Mouse (Mus musculus) liver, embryonic 16.5 days (tissue): ENCODE data around the gene Prkca. TPM values are rescaled to one million over a fixed set of nuclear protein-coding genes. Genes with fewer than 3 reads are reported as not detected.

ENCODE experiments used
- ATAC-seq: fragments of 200-750 bp; cut with Nextera tagmentation; 2 replicates; pipeline ENCODE4 v1.8.0; 2017; ENCODE audit warnings: low read depth, mild to moderate bottlenecking, moderate number of reproducible peaks, moderate library complexity
- H3K27ac ChIP-seq: fragments of 300-500 bp; sonication (generic); 2 replicates; pipeline ENCODE4 v1.5.1; 2014; ENCODE audit warnings: mild to moderate bottlenecking, low read length
- H3K27me3 ChIP-seq: fragments of 300-500 bp; sonication (generic); 2 replicates; pipeline ENCODE4 v1.6.1; 2014; ENCODE audit warnings: low read depth, low read length, mixed read lengths; ENCODE audit not compliant: control insufficient read depth, insufficient read depth
- H3K36me3 ChIP-seq: fragments of 300-500 bp; sonication (generic); 2 replicates; pipeline ENCODE4 v1.6.1; 2014; ENCODE audit warnings: mild to moderate bottlenecking; ENCODE audit not compliant: control insufficient read depth, insufficient read depth
- H3K4me1 ChIP-seq: fragments of 300-500 bp; sonication (generic); 2 replicates; pipeline ENCODE4 v1.6.1; 2014; ENCODE audit warnings: low read depth, low read length, mixed read lengths; ENCODE audit not compliant: control insufficient read depth
- H3K4me2 ChIP-seq: fragments of 300-500 bp; sonication (generic); 2 replicates; pipeline ENCODE4 v1.6.1; 2014; ENCODE audit warnings: low read depth, low read length, mixed read lengths
- H3K4me3 ChIP-seq: fragments of 300-500 bp; sonication (generic); 2 replicates; pipeline ENCODE4 v1.5.1; 2014; ENCODE audit warnings: low read depth, mild to moderate bottlenecking, low read length
- H3K9ac ChIP-seq: fragments of 300-500 bp; sonication (generic); 2 replicates; pipeline ENCODE4 v1.6.1; 2014; ENCODE audit warnings: low read depth, low read length
- H3K9me3 ChIP-seq: fragments of 300-500 bp; sonication (generic); replicated peaks from 2 replicates; pipeline ENCODE4 v1.6.1; 2016; ENCODE audit warnings: low read length; ENCODE audit not compliant: control insufficient read depth
- WGBS: fragments of 180-500 bp; shearing (Covaris S2); extraction: QIAGEN DNeasy Blood & Tissue Kit; methylation state at CpG from one replicate; pipeline ENCODE4 v1.1.7; 2014; ENCODE audit not compliant: insufficient replicate concordance; 5-methylcytosine and 5-hydroxymethylcytosine counted together
- polyA plus RNA-seq: library from polyadenylated mRNA; unstranded; fragments of >200 nt; fragmentation: Nextera tagmentation; extraction: Ambion mirVana; gene quantifications from 2 replicates; pipeline ENCODE4 v1.2.1, GENCODE M21; 2015

The Prkca gene
- polyA plus RNA-seq, 1 experiment from 2014 or later, result 3.4 TPM

- no peaks in the 10 kb centered on the region for H3K36me3 ChIP-seq
- no peaks in the 10 kb centered on the region for H3K27me3 ChIP-seq
- 71% methylated on average over 8 of the region's 8 CpGs for WGBS
- no peak overlapping the region for H3K4me3 ChIP-seq
- H3K9me3 ChIP-seq, result no peaks in the 10 kb centered on the region
- H3K4me2 ChIP-seq, result no peak overlapping the region
- H3K27ac ChIP-seq, result no peak overlapping the region
- no peak for ATAC-seq
- no peak overlapping the region for H3K9ac ChIP-seq
- no peaks in the 10 kb centered on the region for H3K4me1 ChIP-seq
Measured at GRCm38 (mm10) chr11:108155088-108155580, 188.6 kb downstream of the Prkca start.

- H3K9ac ChIP-seq, result no peak overlapping the region
- no peak overlapping the region for H3K4me3 ChIP-seq
Measured at GRCm38 (mm10) chr11:108153997-108154841, 189.5 kb downstream of the Prkca start.

GRCm38 (mm10) chr11:108152591-108152990, 191.1 kb downstream of the Prkca start:
- H3K4me3 ChIP-seq, result no peak overlapping the region
- no peaks in the 10 kb centered on the region for H3K9me3 ChIP-seq
- no peaks in the 10 kb centered on the region for H3K36me3 ChIP-seq
- peaks cover 5% of the 10 kb centered on the region; the same call in 1 of the 2 replicates for H3K4me1 ChIP-seq
- no peak overlapping the region for H3K4me2 ChIP-seq
- no peak overlapping the region for H3K27ac ChIP-seq
- H3K27me3 ChIP-seq, result no peaks in the 10 kb centered on the region
- H3K9ac ChIP-seq, result no peak overlapping the region
- WGBS, result 50% methylated on average over 4 of the region's 4 CpGs
- no peak for ATAC-seq

More at GRCm38 (mm10) chr11:108153997-108154841, 189.5 kb downstream of the Prkca start:
- H3K27ac ChIP-seq, result no peak overlapping the region
- ATAC-seq, result no peak
- no peaks in the 10 kb centered on the region for H3K27me3 ChIP-seq
- 50% methylated on average over 9 of the region's 9 CpGs for WGBS
- H3K4me1 ChIP-seq, result no peaks in the 10 kb centered on the region
- no peak overlapping the region for H3K4me2 ChIP-seq
- no peaks in the 10 kb centered on the region for H3K36me3 ChIP-seq
- no peaks in the 10 kb centered on the region for H3K9me3 ChIP-seq

- H3K9ac ChIP-seq, result no peak overlapping the region
- no peaks in the 10 kb centered on the region for H3K9me3 ChIP-seq
- ATAC-seq, result no peak
- no peak overlapping the region for H3K4me2 ChIP-seq
- no peak overlapping the region for H3K27ac ChIP-seq
- no peaks in the 10 kb centered on the region for H3K27me3 ChIP-seq
- H3K36me3 ChIP-seq, result no peaks in the 10 kb centered on the region
- H3K4me1 ChIP-seq, result peaks cover 8% of the 10 kb centered on the region
- 68% methylated on average over 7 of the region's 7 CpGs for WGBS
- H3K4me3 ChIP-seq, result no peak overlapping the region
Measured at GRCm38 (mm10) chr11:108150410-108150809, 193.3 kb downstream of the Prkca start.

- 7% methylated on average over 9 of the region's 9 CpGs for WGBS
- Histone ChIP-seq H3K4me3 (no peak overlapping the region), H3K4me1 (peaks cover 8% of the 10 kb centered on the region), H3K27me3 (no peaks in the 10 kb centered on the region), H3K9ac (no peak overlapping the region), H3K27ac (no peak overlapping the region), H3K4me2 (no peak overlapping the region), H3K36me3 (no peaks in the 10 kb centered on the region), H3K9me3 (no peaks in the 10 kb centered on the region)
- 0 out of 2 replicates have a peak, but pooled peaks have one; percentile 45 for ATAC-seq
Measured at GRCm38 (mm10) chr11:108149187-108149586, 194.5 kb downstream of the Prkca start.

GRCm38 (mm10) chr11:108148491-108148890, 195.2 kb downstream of the Prkca start:
- Histone ChIP-seq H3K4me1 (peaks cover 8% of the 10 kb centered on the region), H3K9ac (no peak overlapping the region), H3K4me3 (no peak overlapping the region), H3K27ac (no peak overlapping the region), H3K9me3 (no peaks in the 10 kb centered on the region), H3K27me3 (no peaks in the 10 kb centered on the region), H3K36me3 (no peaks in the 10 kb centered on the region), H3K4me2 (no peak overlapping the region)
- 16% methylated on average over 4 of the region's 4 CpGs for WGBS
- ATAC-seq, result no peak

- Histone ChIP-seq H3K4me1 (peaks cover 8% of the 10 kb centered on the region), H3K9me3 (no peaks in the 10 kb centered on the region), H3K4me3 (no peak overlapping the region), H3K36me3 (no peaks in the 10 kb centered on the region), H3K4me2 (no peak overlapping the region), H3K9ac (no peak overlapping the region), H3K27ac (no peak overlapping the region), H3K27me3 (no peaks in the 10 kb centered on the region)
- WGBS, result 50% methylated on average over 13 of the region's 13 CpGs
- no peak for ATAC-seq
Measured at GRCm38 (mm10) chr11:108145752-108146496, 197.8 kb downstream of the Prkca start.

- H3K36me3 ChIP-seq, result no peaks in the 10 kb centered on the region
- H3K9me3 ChIP-seq, result no peaks in the 10 kb centered on the region
- H3K9ac ChIP-seq, result no peak overlapping the region
- H3K4me2 ChIP-seq, result no peak overlapping the region
- no peak overlapping the region for H3K4me3 ChIP-seq
- H3K27ac ChIP-seq, result no peak overlapping the region
- 72% methylated on average over 8 of the region's 8 CpGs for WGBS
- ATAC-seq, result no peak
- H3K4me1 ChIP-seq, result peaks cover 8% of the 10 kb centered on the region
- H3K27me3 ChIP-seq, result no peaks in the 10 kb centered on the region
Measured at GRCm38 (mm10) chr11:108145128-108145527, 198.6 kb downstream of the Prkca start.

- H3K4me3 ChIP-seq, result no peak overlapping the region
- WGBS, result 33% methylated on average over 2 of the region's 2 CpGs
- no peaks in the 10 kb centered on the region for H3K36me3 ChIP-seq
- no peak overlapping the region for H3K9ac ChIP-seq
- H3K4me2 ChIP-seq, result no peak overlapping the region
- H3K27me3 ChIP-seq, result no peaks in the 10 kb centered on the region
- peaks cover 7% of the 10 kb centered on the region for H3K4me1 ChIP-seq
- no peak overlapping the region for H3K27ac ChIP-seq
- no peaks in the 10 kb centered on the region for H3K9me3 ChIP-seq
- ATAC-seq, result no peak
Measured at GRCm38 (mm10) chr11:108143739-108144138, 200.0 kb downstream of the Prkca start.
